Mouse (Mus musculus) limb, embryonic 14.5 days (tissue): ENCODE data around the gene Ubtd2. TPM values are rescaled to one million over a fixed set of nuclear protein-coding genes. Genes with fewer than 3 reads are reported as not detected.
A peak's percentile ranks its signal among the peaks of the same experiment; 100 is the strongest.

Experiments used
- ATAC-seq: fragments of 200-750 bp; cut with Nextera tagmentation; 2 replicates; pipeline ENCODE4 v1.8.0; 2017; ENCODE audit warnings: low read depth, moderate number of reproducible peaks, moderate TSS enrichment; ENCODE audit not compliant: low FRiP score
- DNase-seq: peaks from one replicate; pipeline ENCODE4 v3.0.0-alpha.2; 2015; ENCODE audit warnings: low spot score
- H3K27ac ChIP-seq: fragments of 300-500 bp; sonication (generic); replicated peaks from 2 replicates; pipeline ENCODE4 v1.5.1; 2014; ENCODE audit warnings: low read depth, mild to moderate bottlenecking, low read length, moderate library complexity, mixed read lengths
- H3K27me3 ChIP-seq: fragments of 300-500 bp; sonication (generic); 2 replicates; pipeline ENCODE4 v1.6.1; 2014; ENCODE audit warnings: low read length, mixed read lengths; ENCODE audit not compliant: control insufficient read depth, insufficient read depth
- H3K36me3 ChIP-seq: fragments of 300-500 bp; sonication (generic); 2 replicates; pipeline ENCODE4 v1.6.1; 2014; ENCODE audit warnings: mild to moderate bottlenecking, low read length, moderate library complexity, mixed read lengths; ENCODE audit not compliant: control insufficient read depth, insufficient read depth
- H3K4me1 ChIP-seq: fragments of 300-500 bp; sonication (generic); 2 replicates; pipeline ENCODE4 v1.6.1; 2014; ENCODE audit warnings: antibody characterized with exemption, low read length, mixed read lengths; ENCODE audit not compliant: control insufficient read depth, insufficient read depth
- H3K4me2 ChIP-seq: fragments of 300-500 bp; sonication (generic); replicated peaks from 2 replicates; pipeline ENCODE4 v1.6.1; 2014; ENCODE audit warnings: low read depth, mild to moderate bottlenecking, low read length, moderate library complexity; ENCODE audit not compliant: severe bottlenecking
- H3K4me3 ChIP-seq: fragments of 300-500 bp; sonication (generic); replicated peaks from 2 replicates; pipeline ENCODE4 v1.5.1; 2014; ENCODE audit warnings: low read length
- H3K9ac ChIP-seq: fragments of 300-500 bp; sonication (generic); 2 replicates; pipeline ENCODE4 v1.6.1; 2014; ENCODE audit warnings: mild to moderate bottlenecking, low read depth, low read length, moderate library complexity; ENCODE audit not compliant: severe bottlenecking
- H3K9me3 ChIP-seq: fragments of 300-500 bp; sonication (generic); 2 replicates; pipeline ENCODE4 v1.6.1; 2016; ENCODE audit warnings: low read length; ENCODE audit not compliant: control insufficient read depth
- POLR2A ChIP-seq: fragments of 200-500 bp; IDR thresholded peaks from 2 replicates; pipeline ENCODE4 v1.8.0; 2012; ENCODE audit warnings: inconsistent platforms, mild to moderate bottlenecking, moderate library complexity, borderline replicate concordance; ENCODE audit not compliant: insufficient read depth, insufficient read length; ENCODE audit errors: extremely low read depth
- WGBS: fragments of 180-500 bp; shearing (Covaris S2); extraction: QIAGEN DNeasy Blood & Tissue Kit; methylation state at CpG from one replicate; pipeline ENCODE4 v1.1.7; 2014; 5-methylcytosine and 5-hydroxymethylcytosine counted together
- polyA plus RNA-seq, 2 experiments: library from polyadenylated mRNA; depleted of rRNA in 1 of 2; stranded (reverse) in 1 of 2; unstranded in 1 of 2; fragments of >200 nt; fragmentation: Nextera tagmentation in 1 of 2; extraction: Ambion mirVana in 1 of 2; gene quantifications; 2 replicates each; pipeline versions ENCODE4 v1.2.1 to v1.2.3; 2012 to 2014

Gene Ubtd2
- polyA plus RNA-seq, 2 experiments, result 78.1 to 107 TPM

DNA sequence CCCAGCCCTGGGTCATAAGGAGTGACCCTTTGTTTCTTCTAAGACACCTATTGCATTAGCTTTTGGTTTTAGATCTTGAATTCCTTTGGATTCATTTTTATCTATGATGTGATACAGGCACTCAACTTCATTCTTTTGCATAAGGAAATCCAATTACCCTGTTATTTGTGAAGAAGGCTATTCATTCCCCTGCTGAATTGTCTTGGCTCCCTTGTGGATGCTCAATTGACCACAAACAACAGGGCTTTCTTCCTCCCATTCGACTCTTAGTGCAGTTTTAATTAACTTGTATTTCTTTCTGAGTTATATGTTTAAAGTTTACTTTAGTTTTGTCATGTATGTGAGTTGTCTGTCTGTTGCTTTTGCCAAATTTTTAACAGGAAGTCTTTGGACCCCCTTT, 10.9 kb upstream of the Ubtd2 start:
- Histone ChIP-seq H3K4me3 (no peak overlapping the region), H3K27me3 (no peaks in the 10 kb centered on the region), H3K36me3 (no peaks in the 10 kb centered on the region), H3K27ac (no peak overlapping the region), H3K9ac (no peak overlapping the region), H3K4me2 (no peak overlapping the region), H3K4me1 (no peaks in the 10 kb centered on the region), H3K9me3 (no peaks in the 10 kb centered on the region)
- no peak for TF ChIP-seq POLR2A
- ATAC-seq, result no peak
- DNase-seq, result no peak
- WGBS, result 52% methylated on average over 1 of the region's 1 CpGs

DNA sequence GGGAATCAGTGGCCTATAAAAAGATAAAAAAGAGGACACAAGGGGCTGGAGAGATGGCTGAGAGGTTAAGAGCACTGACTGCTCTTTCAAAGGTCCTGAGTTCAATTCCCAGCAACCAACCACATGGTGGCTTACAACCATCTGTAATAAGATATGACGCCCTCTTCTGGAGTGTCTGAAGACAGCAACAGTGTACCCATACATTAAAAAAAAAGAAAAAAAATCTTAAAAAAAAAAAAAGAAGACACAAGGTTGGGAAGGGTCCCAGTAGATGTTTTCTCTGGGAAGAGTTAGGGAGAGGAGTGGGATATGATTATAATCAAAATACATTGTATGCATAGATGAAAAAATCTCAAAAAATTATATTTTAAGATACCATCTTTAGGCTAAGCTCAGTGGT, 10.0 kb upstream of the Ubtd2 start:
- no peak overlapping the region for H3K4me3 ChIP-seq
- H3K4me1 ChIP-seq, result no peaks in the 10 kb centered on the region
- H3K9me3 ChIP-seq, result no peaks in the 10 kb centered on the region
- DNase-seq (no peak), ATAC-seq (no peak)
- no peak overlapping the region for H3K27ac ChIP-seq
- no peak overlapping the region for H3K4me2 ChIP-seq
- 52% methylated on average over 1 of the region's 1 CpGs for WGBS
- H3K36me3 ChIP-seq, result no peaks in the 10 kb centered on the region
- no peaks in the 10 kb centered on the region for H3K27me3 ChIP-seq
- TF ChIP-seq POLR2A, result no peak
- no peak overlapping the region for H3K9ac ChIP-seq

DNA sequence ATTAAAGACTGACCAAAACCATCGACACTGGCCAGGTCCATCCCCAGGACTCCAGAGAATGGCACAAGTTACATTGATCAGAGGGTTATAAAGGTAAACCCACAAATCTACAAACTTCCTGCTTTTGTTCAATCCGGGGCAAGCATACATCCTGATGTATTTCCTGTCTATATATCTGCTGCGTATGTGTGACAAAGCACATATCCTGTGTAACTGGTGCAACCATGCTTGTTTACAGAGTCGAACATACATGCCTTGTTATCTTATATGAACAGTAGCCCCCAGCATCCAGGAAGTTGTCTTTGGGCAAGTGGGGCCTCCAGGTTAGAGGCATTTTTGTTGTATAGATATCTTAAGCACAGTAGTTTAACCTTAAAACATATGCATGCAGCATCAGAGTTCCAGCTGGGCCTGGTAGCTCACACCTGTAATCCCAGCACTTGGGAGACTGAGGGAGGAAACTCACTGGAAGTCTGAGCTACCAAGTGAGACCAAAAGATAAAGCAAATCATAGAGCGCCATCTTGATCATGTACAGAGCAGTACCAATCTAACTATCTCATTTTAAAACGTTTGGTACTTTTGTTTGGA, 9.4 kb upstream of the Ubtd2 start:
- WGBS, result 80% methylated on average over 6 of the region's 6 CpGs
- DNase-seq (no peak), ATAC-seq (no peak)
- no peaks in the 10 kb centered on the region for H3K36me3 ChIP-seq
- no peaks in the 10 kb centered on the region for H3K9me3 ChIP-seq
- no peak overlapping the region for H3K9ac ChIP-seq
- no peaks in the 10 kb centered on the region for H3K27me3 ChIP-seq
- H3K4me2 ChIP-seq, result no peak overlapping the region
- H3K4me1 ChIP-seq, result no peaks in the 10 kb centered on the region
- no peak overlapping the region for H3K27ac ChIP-seq
- no peak for TF ChIP-seq POLR2A
- no peak overlapping the region for H3K4me3 ChIP-seq

DNA sequence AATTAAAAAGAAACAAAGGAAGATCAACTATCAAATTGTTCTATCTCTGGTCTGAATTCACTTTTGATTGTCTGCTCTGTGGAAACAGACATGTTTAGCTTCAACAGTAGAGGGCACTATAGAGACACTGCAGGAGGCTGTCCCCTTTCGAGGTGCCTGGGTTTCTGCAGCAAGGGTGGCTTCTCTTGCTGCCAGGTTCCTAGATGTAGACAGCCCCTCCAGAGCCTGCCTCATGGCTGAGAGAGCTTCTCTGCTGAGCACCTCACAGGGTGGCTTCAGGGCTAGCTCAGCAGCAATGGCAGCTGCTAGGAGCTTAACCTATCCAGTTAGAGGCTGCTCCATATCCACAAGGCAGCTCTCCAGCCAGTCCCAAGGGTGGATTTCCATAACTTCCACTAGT, 5.0 kb upstream of the Ubtd2 start:
- ATAC-seq, result no peak

DNA sequence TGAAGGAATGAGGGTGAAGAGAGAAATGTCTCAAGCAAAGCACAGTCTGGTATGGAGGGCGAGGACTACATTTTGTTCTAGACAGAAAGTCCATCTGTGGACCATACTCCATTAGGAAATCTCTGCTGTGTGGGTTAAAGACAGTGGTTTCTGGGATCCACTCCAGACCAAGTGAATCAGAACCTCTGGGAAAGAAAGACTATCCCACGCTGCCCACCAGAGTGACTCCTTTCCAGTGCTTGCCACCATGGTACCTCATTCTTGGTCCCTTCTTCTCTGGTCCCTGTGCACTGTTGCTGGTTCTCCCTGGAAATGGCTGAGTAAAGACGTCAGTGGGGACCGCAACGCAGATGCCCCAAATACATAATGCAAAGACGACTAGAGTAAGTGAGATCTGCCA, 3.9 kb upstream of the Ubtd2 start:
- Histone ChIP-seq H3K4me1 (peaks cover 15% of the 10 kb centered on the region), H3K27ac (no peak overlapping the region), H3K4me3 (no peak overlapping the region), H3K9ac (no peak overlapping the region), H3K9me3 (no peaks in the 10 kb centered on the region), H3K36me3 (no peaks in the 10 kb centered on the region), H3K4me2 (no peak overlapping the region), H3K27me3 (no peaks in the 10 kb centered on the region)
- no peak for TF ChIP-seq POLR2A
- DNase-seq, result no peak
- ATAC-seq, result no peak
- 90% methylated on average over 6 of the region's 6 CpGs for WGBS

More for the DNA sequence above, 5.0 kb upstream of the Ubtd2 start:
- Histone ChIP-seq H3K9me3 (no peaks in the 10 kb centered on the region), H3K9ac (no peak overlapping the region), H3K36me3 (no peaks in the 10 kb centered on the region), H3K4me3 (no peak overlapping the region), H3K27ac (no peak overlapping the region), H3K4me2 (no peak overlapping the region), H3K27me3 (no peaks in the 10 kb centered on the region), H3K4me1 (peaks cover 14% of the 10 kb centered on the region)
- peak; percentile 38 for DNase-seq
- TF ChIP-seq POLR2A, result no peak
- 0% methylated on average over 1 of the region's 1 CpGs for WGBS

DNA sequence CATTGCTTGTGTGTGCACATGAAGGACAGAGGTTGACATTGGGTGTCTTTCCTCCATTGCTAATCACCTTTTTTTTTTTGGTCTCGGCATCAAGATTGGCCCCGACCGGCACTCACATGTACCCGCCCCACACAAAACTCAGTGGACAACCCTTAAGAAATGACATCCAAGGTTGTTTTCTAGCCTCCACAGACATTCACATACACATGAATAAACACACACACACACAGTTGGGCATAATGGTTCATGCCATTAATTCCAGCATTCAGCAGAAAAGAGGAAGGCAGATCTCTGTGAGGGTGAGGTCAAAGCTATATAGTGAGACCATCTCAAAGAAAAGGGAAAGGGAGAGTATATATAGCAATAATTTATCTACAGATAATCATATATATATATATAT, 2.4 kb upstream of the Ubtd2 start:
- no peaks in the 10 kb centered on the region for H3K36me3 ChIP-seq
- H3K27me3 ChIP-seq, result no peaks in the 10 kb centered on the region
- no peak for TF ChIP-seq POLR2A
- ATAC-seq, result no peak
- no peak for DNase-seq
- no peak overlapping the region for H3K4me3 ChIP-seq
- WGBS, result 96% methylated on average over 4 of the region's 4 CpGs
- no peak overlapping the region for H3K4me2 ChIP-seq
- H3K27ac ChIP-seq, result no peak overlapping the region
- H3K4me1 ChIP-seq, result peaks cover 22% of the 10 kb centered on the region
- no peak overlapping the region for H3K9ac ChIP-seq
- H3K9me3 ChIP-seq, result no peaks in the 10 kb centered on the region
